Mouse (Mus musculus) E14TG2a.4 (cell line): ENCODE data around the gene Il17re.

Experiments
- H3K27me3 ChIP-seq: 2 replicates; pipeline ENCODE4 v1.6.1; 2014; ENCODE audit warnings: low read length, control low read depth; ENCODE audit not compliant: insufficient read depth
- H3K36me3 ChIP-seq: 2 replicates; pipeline ENCODE4 v1.6.1; 2014; ENCODE audit warnings: low read length, control low read depth; ENCODE audit not compliant: insufficient read depth
- H3K4me1 ChIP-seq: replicated peaks from 2 replicates; pipeline ENCODE4 v1.6.1; 2014; ENCODE audit warnings: low read depth, low read length, control low read depth
- H3K4me3 ChIP-seq: replicated peaks from 2 replicates; pipeline ENCODE4 v1.5.1; 2014; ENCODE audit warnings: mild to moderate bottlenecking, low read length
- H3K9me3 ChIP-seq: 2 replicates; pipeline ENCODE4 v1.6.1; 2014; ENCODE audit warnings: low read length, control low read depth
- CTCF ChIP-seq: conservative IDR thresholded peaks from 2 replicates; pipeline ENCODE4 v1.5.1; 2014; ENCODE audit warnings: low read length
- NANOG ChIP-seq: IDR thresholded peaks from 2 replicates; pipeline ENCODE4 v1.6.1; 2014; ENCODE audit warnings: borderline replicate concordance, low read length, mixed read lengths
- POU5F1 ChIP-seq: IDR thresholded peaks from 2 replicates; pipeline ENCODE4 v1.6.1; 2014; ENCODE audit warnings: low read length, borderline replicate concordance

Il17re gene

DNA sequence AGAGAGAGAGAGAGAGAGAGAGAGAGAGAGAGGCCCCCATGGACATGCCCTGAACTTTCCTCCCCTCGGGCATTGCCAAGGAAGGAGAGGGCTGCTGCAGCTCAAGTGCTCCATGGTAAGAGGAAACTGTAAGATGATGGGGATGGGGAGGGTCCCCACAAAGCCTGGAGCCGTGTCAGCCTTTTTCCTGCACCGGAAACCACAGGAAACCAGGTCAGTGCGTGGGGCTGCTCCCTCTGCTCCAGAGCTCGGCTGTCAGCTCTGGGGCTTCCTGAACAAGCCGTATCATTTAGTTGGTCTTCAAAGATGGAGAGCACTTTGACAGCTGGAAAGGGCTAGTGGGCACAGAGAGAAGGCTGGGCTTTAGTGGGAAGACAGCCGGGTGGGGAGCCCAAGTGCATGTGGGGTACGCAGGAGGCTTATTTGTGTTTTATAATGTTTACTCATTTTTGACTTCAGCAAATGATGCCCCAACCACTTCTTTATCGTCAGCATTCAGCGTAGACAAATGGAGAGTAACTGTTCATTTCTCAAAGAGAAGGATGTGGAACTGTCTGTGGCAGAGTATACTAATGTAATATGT lies at the start of gene Il17re:
TSS of gene Il17re (plus strand) at position 533 of the 583 bp plus-strand sequence.
- no peaks in the 10 kb centered on the region for H3K36me3 ChIP-seq
- peaks cover 28% of the 10 kb centered on the region for H3K27me3 ChIP-seq
- peaks cover 20% of the 10 kb centered on the region for H3K4me1 ChIP-seq
- no peaks in the 10 kb centered on the region for H3K9me3 ChIP-seq
- peak within 1 kb of the TSS; percentile 45 for H3K4me3 ChIP-seq
- TF ChIP-seq NANOG, result no peak
- no peak for TF ChIP-seq POU5F1
- TF ChIP-seq CTCF, result no peak

DNA sequence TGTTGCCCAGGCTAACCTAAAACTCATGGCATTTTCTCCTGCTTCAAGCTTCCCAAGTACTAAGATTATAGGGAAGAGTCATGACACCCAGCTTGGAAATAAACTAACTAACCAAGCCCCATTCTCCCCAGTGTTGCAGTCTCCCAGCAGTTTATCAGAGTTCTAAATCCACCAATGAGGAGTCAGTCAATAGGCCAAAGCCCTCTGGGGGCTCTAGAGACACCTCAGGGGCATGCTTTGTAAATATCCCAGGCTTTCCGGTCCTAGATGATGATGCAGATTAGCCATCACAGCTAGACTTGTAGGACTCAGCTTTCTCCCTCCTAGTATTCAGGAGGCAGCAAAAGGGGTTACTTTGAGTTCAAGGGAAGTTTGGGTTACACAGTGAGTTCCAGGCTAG lies 48.3 kb upstream of the Il17re start:
- Histone ChIP-seq H3K4me3 (no peak overlapping the region), H3K4me1 (peaks cover 89% of the 10 kb centered on the region), H3K27me3 (no peaks in the 10 kb centered on the region), H3K36me3 (peaks cover 20% of the 10 kb centered on the region), H3K9me3 (no peaks in the 10 kb centered on the region)
- TF ChIP-seq CTCF (no peak), NANOG (no peak), POU5F1 (no peak)

DNA sequence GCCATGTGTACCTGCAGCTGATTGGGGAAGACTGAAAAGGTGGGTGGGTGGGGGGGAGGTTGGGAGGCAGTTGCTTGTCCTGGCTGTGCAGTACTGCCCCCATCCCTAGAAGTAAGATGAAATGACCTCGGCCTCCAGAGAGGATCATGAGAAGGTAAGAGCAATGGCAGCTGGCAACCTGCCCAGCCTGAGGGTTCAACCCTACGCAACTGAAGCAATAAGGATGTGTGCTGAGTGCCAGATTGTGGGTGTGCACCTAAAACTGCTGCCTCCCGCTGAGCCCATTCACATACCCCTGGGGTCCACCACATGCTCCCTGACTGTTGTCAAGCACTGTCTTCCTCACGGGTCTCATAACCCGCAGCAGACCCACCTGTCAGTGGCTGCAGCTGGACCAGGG lies 41.9 kb upstream of the Il17re start:
- TF ChIP-seq CTCF (no peak), POU5F1 (no peak), NANOG (no peak)
- Histone ChIP-seq H3K4me3 (no peak overlapping the region), H3K9me3 (no peaks in the 10 kb centered on the region), H3K36me3 (peaks cover 36% of the 10 kb centered on the region), H3K27me3 (no peaks in the 10 kb centered on the region), H3K4me1 (peaks cover 69% of the 10 kb centered on the region)

- no peaks in the 10 kb centered on the region for H3K9me3 ChIP-seq
- no peak for TF ChIP-seq CTCF
- TF ChIP-seq POU5F1, result no peak
- no peak for TF ChIP-seq NANOG
- peak overlapping the region; percentile 84 for H3K4me3 ChIP-seq
- no peaks in the 10 kb centered on the region for H3K27me3 ChIP-seq
- peaks cover 51% of the 10 kb centered on the region for H3K4me1 ChIP-seq
- peaks cover 36% of the 10 kb centered on the region for H3K36me3 ChIP-seq
Observed at GRCm38 (mm10) chr6:113418441-113419198, 39.7 kb upstream of the Il17re start.

GRCm38 (mm10) chr6:113419199-113419587 lies 39.1 kb upstream of the Il17re start, which contains the start of gene Rpusd3:
TSS of gene Rpusd3 (minus strand) at chr6:113419340.
- Histone ChIP-seq H3K4me1 (peaks cover 45% of the 10 kb centered on the region), H3K4me3 (peak within 1 kb of the TSS; percentile 84), H3K36me3 (peaks cover 35% of the 10 kb centered on the region), H3K9me3 (no peaks in the 10 kb centered on the region), H3K27me3 (no peaks in the 10 kb centered on the region)
- TF ChIP-seq CTCF, result no peak
- no peak for TF ChIP-seq POU5F1
- no peak for TF ChIP-seq NANOG

GRCm38 (mm10) chr6:113423000-113423399 lies 35.3 kb upstream of the Il17re start:
- peaks cover 28% of the 10 kb centered on the region for H3K4me1 ChIP-seq
- no peaks in the 10 kb centered on the region for H3K9me3 ChIP-seq
- no peak overlapping the region for H3K4me3 ChIP-seq
- TF ChIP-seq NANOG (no peak), CTCF (no peak), POU5F1 (no peak)
- peaks cover 5% of the 10 kb centered on the region; the same call in 1 of the 2 replicates for H3K27me3 ChIP-seq
- no peaks in the 10 kb centered on the region for H3K36me3 ChIP-seq

- no peaks in the 10 kb centered on the region for H3K36me3 ChIP-seq
- peaks cover 25% of the 10 kb centered on the region for H3K4me1 ChIP-seq
- H3K9me3 ChIP-seq, result no peaks in the 10 kb centered on the region
- no peak overlapping the region for H3K4me3 ChIP-seq
- TF ChIP-seq POU5F1, result no peak
- peaks cover 12% of the 10 kb centered on the region; the same call in 1 of the 2 replicates for H3K27me3 ChIP-seq
Observed at GRCm38 (mm10) chr6:113424187-113424586, 34.1 kb upstream of the Il17re start.

GRCm38 (mm10) chr6:113426696-113427095 lies 31.6 kb upstream of the Il17re start:
- Histone ChIP-seq H3K4me3 (no peak overlapping the region), H3K9me3 (no peaks in the 10 kb centered on the region), H3K36me3 (no peaks in the 10 kb centered on the region), H3K4me1 (peaks cover 12% of the 10 kb centered on the region), H3K27me3 (peaks cover 14% of the 10 kb centered on the region; the same call in 1 of the 2 replicates)
- TF ChIP-seq CTCF, result no peak
- TF ChIP-seq POU5F1, result no peak
- no peak for TF ChIP-seq NANOG
